Mouse (Mus musculus) thymus, postnatal 10 days (tissue): Measurements from ENCODE around the gene Prkcb.

Experiments
- DNase-seq, 2 experiments: peaks; one replicate each; pipeline ENCODE4 v3.0.0; 2021; ENCODE audit warnings: low spot score in 2 of 2

Prkcb gene

DNA sequence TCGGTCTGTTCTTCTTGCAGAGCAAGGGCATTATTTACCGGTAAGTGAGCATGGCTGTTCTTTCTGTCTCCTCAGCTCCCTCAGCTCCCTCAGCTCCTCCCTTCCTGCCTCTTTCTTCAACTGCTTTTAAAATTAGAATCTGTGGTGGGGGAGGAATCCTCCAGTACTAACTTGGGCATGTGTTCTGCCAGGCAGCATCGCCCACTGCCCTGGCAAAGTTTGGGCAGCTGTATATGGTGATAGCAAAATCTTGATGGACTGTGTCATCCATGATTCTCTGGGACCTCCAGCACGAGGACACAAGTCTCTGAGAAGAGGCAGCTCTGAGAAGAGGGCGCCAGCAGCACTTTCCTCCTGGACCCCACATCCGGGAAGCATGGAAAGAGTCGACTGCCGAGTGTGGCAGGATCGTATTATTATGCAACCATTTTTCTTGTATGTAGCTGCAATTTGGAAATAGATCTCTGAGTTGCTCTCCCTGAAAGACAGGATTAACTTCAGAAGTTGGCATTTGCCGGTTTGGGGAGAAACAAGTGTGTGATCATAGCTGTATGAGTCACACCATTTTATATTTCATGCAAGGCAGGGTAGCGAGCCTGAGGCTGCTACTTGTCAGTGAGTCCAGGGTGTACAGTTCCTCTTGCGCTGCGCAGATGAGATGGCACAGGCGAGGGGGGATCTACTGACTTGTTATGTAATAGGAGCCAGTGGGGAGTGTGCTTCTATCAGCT lies 296.0 kb downstream of the Prkcb start:
- no peak for DNase-seq

DNA sequence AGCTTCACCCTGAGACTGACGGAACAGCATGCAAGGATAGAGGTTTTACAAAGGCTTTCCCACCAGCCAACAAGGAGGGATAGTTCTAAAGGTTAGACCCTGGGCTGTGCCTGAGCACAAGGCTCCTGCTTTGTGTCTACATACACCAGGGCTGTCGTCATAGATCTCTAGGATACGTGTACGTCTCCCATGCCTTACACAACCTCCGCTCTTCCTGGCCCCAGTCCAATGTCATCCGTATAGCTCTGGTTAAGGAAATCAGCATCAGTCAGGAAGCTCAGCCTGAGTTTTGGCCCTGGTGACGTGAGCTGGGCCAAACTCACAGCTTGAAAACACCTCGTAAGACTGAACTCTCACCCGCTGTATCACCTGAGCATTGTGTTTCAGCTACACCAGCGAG lies 307.3 kb downstream of the Prkcb start:
- no peak for DNase-seq

DNA sequence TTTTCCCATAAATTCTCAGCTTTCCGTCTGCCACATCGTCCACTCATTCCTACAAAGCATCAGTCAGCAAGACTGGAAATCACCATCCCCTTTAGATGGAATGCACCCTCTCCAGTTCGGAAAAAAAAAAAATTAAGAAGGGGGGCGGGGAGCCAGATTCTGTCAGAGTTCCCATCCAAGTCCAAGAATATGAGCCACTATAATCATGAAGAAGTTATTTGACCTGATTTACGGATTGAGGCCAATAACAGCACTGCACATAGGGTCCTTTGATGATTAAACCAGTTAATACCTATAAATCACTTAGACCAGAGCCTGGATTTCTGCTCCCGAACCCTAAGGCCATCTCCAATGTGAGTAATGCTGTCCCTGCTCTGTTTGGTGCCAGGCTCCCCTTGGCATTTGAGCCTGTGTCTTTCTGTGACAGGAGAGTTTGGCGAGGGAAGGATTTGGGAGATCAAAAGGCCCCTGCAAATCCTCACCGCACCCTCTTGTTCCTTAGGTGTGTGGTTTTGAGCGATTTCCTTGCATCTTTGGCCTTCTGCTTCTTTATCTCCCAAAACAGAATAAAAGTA lies 308.1 kb downstream of the Prkcb start:
- DNase-seq: no peak

DNA sequence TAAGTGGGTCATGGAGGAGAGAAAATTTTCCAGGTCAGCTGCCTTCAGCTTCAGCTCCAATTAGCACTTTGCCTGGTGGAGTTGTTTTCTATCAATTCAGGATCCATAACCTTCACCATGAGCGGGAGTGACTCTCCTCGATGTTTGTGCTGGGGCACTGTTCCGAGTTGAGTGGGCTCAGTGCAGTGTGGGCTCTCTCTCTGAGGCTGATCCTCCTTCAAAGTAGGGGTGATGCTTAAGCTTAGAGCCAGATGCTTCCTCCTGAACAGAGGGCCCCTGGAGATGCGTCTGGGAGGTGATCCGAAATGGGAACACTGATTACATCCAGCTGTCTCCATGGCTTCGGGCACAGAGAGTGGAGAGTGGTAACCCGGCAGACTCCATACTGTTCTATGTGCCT lies 308.8 kb downstream of the Prkcb start:
- DNase-seq: no peak

DNA sequence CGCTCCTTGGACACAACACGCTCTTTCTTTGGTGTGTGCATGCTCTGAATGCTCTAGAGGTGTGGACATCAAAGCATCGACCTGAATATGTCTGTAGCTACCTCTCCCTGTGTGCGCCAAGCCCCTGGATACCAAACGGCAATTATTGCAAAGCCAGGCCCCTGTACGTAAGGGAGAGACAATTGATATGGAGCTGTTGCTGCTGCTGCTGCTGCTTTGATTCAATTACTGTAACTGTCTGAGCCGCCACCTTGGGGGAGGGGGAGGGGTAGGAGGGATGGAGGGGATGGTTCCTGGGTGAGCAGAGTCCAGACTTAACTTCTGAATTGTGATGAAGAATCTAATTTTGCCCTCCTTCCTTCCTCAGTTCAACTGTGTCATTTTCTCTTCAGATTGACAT lies 312.3 kb downstream of the Prkcb start:
- no peak for DNase-seq

DNA sequence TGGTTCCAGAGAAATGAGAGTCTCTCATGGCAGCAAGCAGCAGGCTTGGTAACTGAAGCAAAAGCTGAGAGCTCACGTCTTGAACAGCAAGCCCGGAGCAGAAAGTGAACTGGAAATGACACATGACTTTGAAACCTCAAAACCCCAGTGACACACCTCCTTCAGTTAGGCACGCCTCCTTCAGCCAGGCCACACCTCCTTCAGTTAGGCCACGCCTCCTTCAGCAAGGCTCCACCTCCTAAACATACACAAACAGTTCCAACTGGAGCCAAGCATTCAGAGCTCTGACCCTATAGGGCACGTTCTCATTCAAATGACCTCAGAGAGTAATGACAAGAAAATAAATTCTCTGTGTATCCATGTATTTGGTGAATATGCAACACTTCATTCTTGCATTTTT lies 316.5 kb downstream of the Prkcb start:
- DNase-seq: no peak

DNA sequence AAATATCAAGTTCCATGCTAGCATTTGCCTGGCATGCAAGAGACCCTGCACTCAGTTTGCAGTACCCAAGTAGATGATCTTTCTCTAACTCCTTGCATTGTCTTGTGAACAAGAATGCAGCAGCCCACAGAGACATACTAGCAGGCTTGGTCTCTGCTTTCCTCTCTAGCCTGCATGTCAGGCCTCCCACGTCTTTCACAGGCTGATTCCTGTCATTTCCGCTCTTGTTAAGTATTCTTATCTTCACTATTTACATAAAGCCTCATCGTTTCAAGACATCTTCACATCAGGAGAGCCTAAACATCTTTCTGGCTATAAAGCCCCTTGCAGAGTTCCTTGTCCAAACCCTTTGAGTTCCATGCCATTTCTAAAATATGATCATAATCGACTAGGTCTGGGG lies 320.9 kb downstream of the Prkcb start:
- DNase-seq: no peak

DNA sequence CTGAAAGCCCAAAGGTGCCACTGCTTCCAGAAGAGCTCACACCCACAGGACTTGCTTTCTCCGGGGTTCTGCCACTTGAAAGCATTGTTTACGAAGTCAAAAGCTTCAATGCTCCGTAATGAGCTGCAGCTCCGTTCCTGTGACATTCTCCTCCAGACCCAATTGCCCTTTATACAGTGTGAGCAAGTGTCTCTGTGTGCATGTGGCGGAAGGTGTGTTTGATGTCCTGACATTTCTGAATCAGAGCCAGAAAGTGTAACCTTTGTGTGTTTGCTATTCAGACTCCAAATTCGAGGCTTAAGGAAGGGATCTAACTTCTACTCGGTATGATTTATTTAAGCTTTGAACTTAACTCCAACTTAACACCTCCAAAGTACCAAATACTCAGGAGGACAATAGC lies 321.6 kb downstream of the Prkcb start:
- no peak for DNase-seq

DNA sequence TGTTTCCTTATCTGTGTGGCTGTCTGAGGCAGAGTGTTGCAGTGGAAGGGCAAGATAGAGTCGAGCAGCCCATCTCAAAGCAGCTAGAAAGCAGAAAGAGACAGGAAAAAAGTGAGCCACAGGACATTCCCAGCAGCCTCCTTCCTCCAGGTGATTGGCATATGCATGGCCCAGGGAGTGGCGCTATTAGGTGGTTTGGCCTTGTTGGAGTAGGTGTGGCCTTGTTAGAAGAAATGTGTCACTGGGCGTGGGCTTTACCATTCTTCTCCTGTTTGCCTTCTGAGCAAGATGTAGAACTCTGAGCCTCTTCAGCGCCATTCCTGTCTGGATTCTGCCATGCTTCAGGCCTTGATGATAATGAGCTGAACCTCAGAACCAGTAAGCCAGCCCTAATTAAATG lies 325.3 kb downstream of the Prkcb start:
- DNase-seq: no peak

DNA sequence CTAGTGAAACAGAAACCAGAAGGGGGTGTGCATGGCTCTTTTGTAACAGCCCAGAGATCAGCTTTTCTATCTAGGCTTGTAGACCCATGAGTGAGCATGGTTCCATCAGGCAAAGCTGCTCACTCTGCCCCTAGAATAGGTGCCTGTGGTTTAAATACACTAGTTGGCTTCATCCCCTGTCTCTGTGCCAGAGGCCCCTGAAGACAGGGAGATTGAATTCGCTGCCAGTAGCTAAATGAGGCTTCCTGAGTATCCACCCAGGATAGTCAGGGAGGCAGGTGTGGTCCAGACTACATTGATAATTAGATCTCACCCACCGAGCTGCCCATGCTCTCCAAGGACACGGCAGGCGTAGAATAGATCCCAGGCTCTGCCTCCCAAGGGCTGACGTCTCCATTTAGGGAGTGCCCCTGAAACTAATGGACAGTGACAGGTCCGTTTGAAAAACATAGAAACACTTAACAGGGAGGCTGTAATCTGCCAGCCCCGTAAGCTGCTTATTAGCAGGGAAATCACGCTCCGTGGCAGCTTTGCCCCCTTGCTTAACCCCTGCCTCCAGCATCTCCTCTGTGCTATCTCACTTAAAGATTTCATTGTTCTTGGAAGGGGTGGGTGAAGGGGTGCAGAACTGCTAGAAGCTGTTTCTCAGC lies 333.7 kb downstream of the Prkcb start:
- no peak for DNase-seq

DNA sequence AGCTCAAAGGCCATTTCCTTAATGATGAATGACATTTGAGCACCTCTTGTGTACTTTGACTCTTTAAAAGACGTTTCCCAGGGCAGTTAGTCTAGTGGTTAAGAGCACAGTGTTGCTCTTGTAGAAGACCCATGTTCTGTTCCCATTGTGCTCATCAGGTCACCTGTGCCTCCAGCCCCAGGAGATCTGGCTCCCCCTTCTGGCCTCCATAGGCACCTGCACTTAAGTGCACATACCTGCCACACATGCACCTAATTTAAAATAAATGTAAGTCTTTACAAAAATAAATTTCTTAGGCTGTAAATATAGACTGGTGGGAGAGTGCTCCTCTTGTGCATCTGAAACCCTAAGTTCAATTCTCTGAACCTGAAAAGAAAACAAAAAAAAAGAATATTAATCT lies 335.2 kb downstream of the Prkcb start:
- DNase-seq: no peak

DNA sequence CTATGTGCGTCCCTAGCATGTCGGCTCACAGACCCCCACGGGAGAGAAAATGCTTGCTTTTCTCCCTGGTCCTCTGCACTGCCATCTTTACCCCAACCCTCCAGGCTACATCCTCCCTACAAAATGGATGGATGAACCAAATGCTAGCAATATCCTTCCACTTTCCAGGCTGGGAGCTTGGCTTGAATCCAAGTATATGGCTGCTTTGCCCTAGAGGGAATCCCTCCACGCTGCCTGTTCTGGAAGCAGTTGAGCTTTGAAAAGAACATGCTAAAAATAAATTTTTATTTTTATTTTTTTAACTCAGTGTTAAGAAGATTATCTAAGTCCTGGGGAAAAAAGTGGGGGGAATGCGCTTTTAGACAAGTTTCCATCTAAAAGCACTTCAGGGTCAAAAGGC lies 339.5 kb downstream of the Prkcb start:
- DNase-seq: no peak

DNA sequence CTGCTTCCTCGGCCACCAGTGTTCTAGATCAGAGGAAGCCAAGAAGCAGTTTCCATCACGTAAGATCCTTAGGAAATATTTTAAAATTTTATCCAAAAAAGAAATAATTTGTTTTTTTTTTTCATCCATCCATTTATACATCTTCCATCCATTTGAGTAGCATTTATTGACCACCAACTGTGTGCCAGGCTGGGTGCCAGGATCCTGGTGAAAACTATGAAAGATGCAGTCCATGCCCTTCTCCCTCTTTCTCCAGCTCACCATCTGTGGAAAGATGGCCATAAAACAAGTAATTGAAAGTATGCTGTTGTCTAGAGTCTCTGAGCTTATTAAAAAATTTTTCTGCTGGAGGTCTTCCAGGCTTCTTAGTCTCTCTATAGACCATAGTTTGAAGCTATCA lies 341.8 kb downstream of the Prkcb start:
- no peak for DNase-seq

DNA sequence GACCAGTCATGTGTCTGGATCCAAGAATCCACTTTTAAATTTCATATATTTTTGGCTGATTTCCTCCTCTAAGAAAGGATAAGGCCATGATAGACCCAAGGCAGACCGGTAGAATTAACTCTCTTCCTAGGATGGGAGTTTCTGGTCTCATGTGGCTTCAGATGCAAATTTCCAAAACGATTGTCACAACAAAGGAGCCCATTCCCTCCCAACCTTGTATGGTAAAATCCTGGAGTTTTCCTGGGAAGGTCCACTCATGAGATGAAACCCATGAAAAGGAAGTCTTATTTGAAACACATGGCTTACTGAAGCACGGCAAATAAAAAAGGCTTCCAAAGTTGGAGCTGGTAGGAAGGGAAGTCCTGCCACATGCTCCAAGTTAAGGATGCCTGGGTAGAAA lies 342.6 kb downstream of the Prkcb start:
- DNase-seq: no peak

DNA sequence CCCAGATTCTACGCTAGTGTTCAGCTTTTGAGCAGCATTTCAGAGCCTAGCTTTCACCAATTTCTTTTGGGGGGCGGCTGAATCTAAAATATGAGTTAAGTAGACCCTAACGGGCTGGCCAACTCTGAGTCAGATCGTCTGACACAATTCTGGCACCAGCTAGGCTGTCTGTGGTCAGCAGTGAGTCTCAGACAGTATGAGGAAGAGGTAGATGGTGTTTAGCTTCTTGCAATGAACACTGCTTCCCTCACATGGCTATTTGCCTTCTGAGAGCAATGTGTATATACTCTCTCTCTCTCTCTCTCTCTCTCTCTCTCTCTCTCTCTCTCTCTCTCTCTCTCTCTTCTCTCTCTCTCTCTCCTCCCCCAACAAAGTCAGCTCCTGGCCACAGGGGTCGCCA lies 344.4 kb downstream of the Prkcb start:
- DNase-seq: no peak

DNA sequence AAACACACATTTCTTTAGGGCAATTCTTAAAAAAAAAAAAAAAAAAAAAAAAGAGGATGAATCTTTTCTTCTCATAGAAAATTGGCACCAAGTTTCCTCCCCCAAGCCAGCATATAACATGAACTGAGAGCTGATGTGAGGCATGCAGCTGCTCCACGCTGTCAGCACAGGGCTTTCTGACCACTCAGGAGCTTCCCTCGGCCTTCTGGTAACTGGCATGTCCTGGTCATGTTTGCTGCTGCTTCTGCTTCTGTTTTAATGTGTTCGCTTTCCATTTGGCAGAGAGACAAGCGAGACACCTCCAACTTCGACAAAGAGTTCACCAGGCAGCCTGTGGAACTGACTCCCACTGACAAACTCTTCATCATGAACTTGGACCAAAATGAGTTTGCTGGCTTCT lies 344.9 kb downstream of the Prkcb start:
- no peak for DNase-seq

DNA sequence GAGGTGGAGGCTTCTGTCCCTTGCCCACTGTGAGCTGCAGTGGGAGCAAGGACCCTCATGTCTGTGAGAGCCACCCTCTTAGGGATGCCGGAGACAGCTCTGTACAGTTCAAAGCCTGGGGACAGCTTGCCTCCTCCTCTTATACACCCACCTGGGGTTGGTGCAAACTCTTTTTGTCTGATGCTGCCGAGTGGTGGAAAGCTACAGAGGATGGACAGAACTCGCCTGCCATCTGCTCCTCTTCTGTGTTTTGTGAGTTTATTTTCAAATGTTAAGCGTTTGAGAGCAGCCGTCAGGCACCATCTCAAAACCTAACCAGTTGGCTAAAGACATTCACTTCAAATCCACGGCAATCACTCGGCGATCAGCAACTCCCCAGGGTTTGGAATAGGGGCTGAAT lies 355.1 kb downstream of the Prkcb start:
- no peak for DNase-seq

DNA sequence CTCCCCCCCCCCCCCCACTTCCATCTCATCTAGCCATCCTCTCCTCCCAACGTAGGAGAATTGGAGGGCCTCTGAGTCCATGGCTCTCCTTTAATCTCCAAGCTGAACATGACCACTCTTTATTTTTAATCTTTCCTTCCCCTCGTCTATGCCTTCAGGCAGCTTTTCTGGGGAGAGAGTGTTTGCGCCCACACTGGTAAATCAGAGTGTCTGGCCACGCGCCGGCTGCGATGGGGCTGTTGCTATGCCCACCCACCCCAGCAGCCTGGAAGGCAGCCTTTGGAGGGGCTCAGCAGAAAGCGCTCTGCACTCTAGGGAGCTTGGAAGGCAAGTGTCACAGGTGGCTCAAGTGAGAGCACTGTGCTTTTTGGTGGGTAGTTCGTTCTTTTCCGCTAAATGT lies 360.8 kb downstream of the Prkcb start:
- no peak for DNase-seq

DNA sequence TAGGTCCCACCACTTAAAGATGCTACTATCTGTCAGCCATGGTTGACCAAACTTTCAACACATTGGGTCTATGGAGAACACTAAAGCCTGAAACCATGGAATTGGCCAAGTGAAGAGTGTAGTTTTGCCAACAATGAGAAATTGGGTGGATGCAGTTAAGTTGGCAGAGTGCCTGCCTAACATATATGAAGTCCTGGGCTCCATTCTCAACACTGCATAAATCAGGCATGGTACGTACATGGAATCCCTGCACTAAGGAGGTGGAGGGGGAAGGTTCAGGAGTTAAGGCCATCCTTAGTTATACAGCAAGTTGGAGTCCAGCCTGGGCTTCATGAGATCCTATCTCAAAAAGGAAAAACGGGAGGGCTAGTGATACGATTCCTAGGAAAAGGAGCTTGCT lies 364.0 kb downstream of the Prkcb start:
- DNase-seq: no peak

DNA sequence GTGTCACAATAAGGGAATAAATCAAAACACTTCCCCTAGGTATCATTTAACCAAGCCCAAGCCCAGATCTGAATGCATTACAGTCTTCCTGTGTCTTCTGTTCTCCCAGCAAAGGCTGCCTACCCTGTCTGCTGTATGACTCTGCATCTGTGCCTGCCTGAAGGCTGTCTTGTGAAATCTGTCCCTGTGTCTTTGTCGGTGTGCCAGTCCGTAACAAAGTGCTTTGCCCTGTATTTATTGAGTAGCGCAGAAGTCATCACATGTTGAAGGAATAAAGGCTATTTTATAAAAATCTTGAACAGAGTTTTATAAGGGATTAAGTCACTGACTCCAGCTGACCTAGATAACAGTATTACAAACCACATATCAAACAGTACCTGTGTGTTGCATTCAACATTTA lies 368.1 kb downstream of the Prkcb start:
- DNase-seq: no peak

DNA sequence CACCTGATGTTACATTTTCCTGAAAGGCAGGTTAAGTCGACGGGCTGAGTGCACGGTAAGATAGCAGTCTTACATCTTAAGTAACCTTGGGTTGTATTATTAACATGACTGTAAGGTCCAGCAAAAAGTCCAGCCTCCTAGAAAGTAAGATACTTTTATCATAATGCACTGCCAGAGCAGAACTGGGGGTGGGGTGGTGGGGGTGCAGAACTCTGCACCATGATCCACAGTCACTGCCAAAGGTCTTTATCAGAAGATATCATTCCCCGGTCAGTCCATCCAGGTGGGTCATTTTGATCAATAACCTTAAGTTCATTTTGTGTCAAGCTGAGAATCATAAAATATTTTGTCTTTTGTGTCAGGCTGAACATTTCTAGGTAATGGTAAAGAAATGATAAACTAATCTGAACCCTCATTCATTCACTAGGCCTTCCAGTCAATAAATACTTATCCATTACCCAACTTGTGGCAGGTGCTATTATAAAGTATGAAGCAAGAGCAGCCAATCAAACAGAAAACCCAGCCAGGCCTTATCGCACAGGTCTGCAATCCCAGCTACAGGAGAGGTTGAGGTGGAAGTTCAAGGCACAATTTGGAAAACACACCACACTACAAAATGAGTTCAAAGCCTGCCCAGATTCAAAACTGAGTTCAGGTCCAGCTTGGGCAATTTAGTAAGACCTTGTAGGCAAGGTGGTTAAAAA lies 369.0 kb downstream of the Prkcb start:
- no peak for DNase-seq

DNA sequence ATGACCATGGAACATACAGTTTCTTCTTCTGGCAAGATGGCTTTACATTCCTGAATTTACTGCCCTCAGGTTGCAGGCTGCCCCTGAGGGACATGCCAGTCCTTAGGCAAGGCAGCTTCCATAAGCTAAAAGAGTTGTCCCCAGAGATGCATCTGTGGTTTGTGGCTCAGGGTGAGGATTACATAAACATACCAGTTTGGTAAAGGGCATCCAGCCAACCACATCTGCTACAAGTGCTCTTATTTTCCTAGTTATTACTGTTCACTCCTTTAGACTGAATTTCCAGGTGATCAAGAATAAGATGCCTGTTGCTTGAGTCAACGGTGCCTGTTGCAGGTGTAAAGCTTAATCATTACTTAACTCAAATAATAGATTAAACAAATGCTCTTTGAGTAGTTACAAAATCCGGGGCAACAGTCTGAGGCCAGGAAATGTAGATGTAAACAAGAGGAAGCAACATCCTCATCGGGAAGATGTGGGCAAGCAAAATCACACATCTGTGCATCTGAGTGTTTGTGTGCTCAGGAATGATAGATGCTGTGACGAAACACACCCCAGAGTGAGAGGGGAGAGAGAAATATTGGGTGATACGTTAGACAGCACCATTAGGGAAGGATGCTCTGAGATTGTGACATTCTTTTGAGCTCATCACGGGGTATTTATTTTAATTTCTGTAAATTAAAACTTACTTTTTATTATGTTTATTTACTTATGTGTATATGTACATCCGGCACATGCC lies 376.9 kb downstream of the Prkcb start:
- no peak for DNase-seq
